Mouse (Mus musculus) forebrain, embryonic 15.5 days (tissue): ENCODE measurements around the gene Spsb4. TPM values are rescaled to one million over a fixed set of nuclear protein-coding genes. Genes with fewer than 3 reads are reported as not detected.

ENCODE experiments used
- ATAC-seq: fragments of 200-750 bp; cut with Nextera tagmentation; replicated peaks from 2 replicates; pipeline ENCODE4 v1.8.0; 2017; ENCODE audit warnings: mild to moderate bottlenecking, moderate TSS enrichment, moderate library complexity
- H3K27ac ChIP-seq: fragments of 300-500 bp; sonication (generic); replicated peaks from 2 replicates; pipeline ENCODE4 v1.5.1; 2015; ENCODE audit warnings: mild to moderate bottlenecking, inconsistent platforms
- H3K27me3 ChIP-seq: fragments of 300-500 bp; sonication (generic); 2 replicates; pipeline ENCODE4 v1.6.1; 2015; ENCODE audit warnings: inconsistent platforms
- H3K36me3 ChIP-seq: fragments of 300-500 bp; sonication (generic); 2 replicates; pipeline ENCODE4 v1.6.1; 2015; ENCODE audit warnings: mild to moderate bottlenecking, inconsistent platforms
- H3K4me1 ChIP-seq: fragments of 300-500 bp; sonication (generic); 2 replicates; pipeline ENCODE4 v1.6.1; 2015; ENCODE audit warnings: inconsistent platforms
- H3K4me2 ChIP-seq: fragments of 300-500 bp; sonication (generic); replicated peaks from 2 replicates; pipeline ENCODE4 v1.6.1; 2015; ENCODE audit warnings: mild to moderate bottlenecking, inconsistent platforms
- H3K4me3 ChIP-seq: fragments of 300-500 bp; sonication (generic); 2 replicates; pipeline ENCODE4 v1.5.1; 2015; ENCODE audit warnings: mild to moderate bottlenecking, inconsistent platforms
- H3K9ac ChIP-seq: fragments of 300-500 bp; sonication (generic); replicated peaks from 2 replicates; pipeline ENCODE4 v1.6.1; 2015; ENCODE audit warnings: mild to moderate bottlenecking, inconsistent platforms
- H3K9me3 ChIP-seq: fragments of 300-500 bp; sonication (generic); 2 replicates; pipeline ENCODE4 v1.6.1; 2016; ENCODE audit warnings: inconsistent platforms
- WGBS: fragments of 180-500 bp; shearing (Covaris S2); methylation state at CpG from one replicate; pipeline ENCODE4 v1.1.7; 2015; ENCODE audit warnings: mixed read lengths; 5-methylcytosine and 5-hydroxymethylcytosine counted together
- polyA plus RNA-seq: library from polyadenylated mRNA; unstranded; fragments of >200 nt; fragmentation: Nextera tagmentation; extraction: Ambion mirVana; gene quantifications from 2 replicates; pipeline ENCODE4 v1.2.1, GENCODE M21; 2015

Spsb4 gene
- 24.7 and 25.6 TPM in 2 replicates for polyA plus RNA-seq

GRCm38 (mm10) chr9:97018677-97019147, at the start of gene Spsb4:
Gene Spsb4, minus strand, starts transcription at chr9:97018843.
- peak within 1 kb of the TSS; percentile 93 for H3K9ac ChIP-seq
- under 1% methylated on average over 46 of the region's 47 CpGs for WGBS
- H3K4me2 ChIP-seq = peak within 1 kb of the TSS; percentile 83
- H3K36me3 ChIP-seq = no peaks in the 10 kb centered on the region
- H3K4me3 ChIP-seq = peak within 1 kb of the TSS; percentile 76
- peaks cover 40% of the 10 kb centered on the region for H3K4me1 ChIP-seq
- H3K27ac ChIP-seq = peak within 1 kb of the TSS; percentile 96
- H3K27me3 ChIP-seq = no peaks in the 10 kb centered on the region
- no peaks in the 10 kb centered on the region for H3K9me3 ChIP-seq
- ATAC-seq = peak; percentile 89

GRCm38 (mm10) chr9:97067761-97068160, 49.1 kb upstream of the Spsb4 start:
- H3K4me1 ChIP-seq = 0 out of 2 replicates have a peak, but pooled peaks cover 3% of the 10 kb centered on the region
- no peak for ATAC-seq
- no peaks in the 10 kb centered on the region for H3K9me3 ChIP-seq
- no peak overlapping the region for H3K9ac ChIP-seq
- 75% methylated on average over 6 of the region's 6 CpGs for WGBS
- no peak overlapping the region for H3K4me3 ChIP-seq
- H3K36me3 ChIP-seq = no peaks in the 10 kb centered on the region
- no peak overlapping the region for H3K4me2 ChIP-seq
- H3K27me3 ChIP-seq = no peaks in the 10 kb centered on the region
- H3K27ac ChIP-seq = no peak overlapping the region

- Histone ChIP-seq H3K36me3 (no peaks in the 10 kb centered on the region), H3K4me3 (no peak overlapping the region), H3K27me3 (no peaks in the 10 kb centered on the region), H3K9me3 (no peaks in the 10 kb centered on the region), H3K27ac (no peak overlapping the region), H3K4me1 (0 out of 2 replicates have a peak, but pooled peaks cover 4% of the 10 kb centered on the region), H3K9ac (no peak overlapping the region), H3K4me2 (no peak overlapping the region)
- 72% methylated on average over 4 of the region's 4 CpGs for WGBS
- ATAC-seq = no peak
Measured at GRCm38 (mm10) chr9:97065885-97066284, 47.2 kb upstream of the Spsb4 start.

- no peak for ATAC-seq
- Histone ChIP-seq H3K4me1 (0 out of 2 replicates have a peak, but pooled peaks cover 8% of the 10 kb centered on the region), H3K27me3 (no peaks in the 10 kb centered on the region), H3K36me3 (no peaks in the 10 kb centered on the region), H3K4me3 (no peak overlapping the region), H3K4me2 (no peak overlapping the region), H3K9me3 (no peaks in the 10 kb centered on the region), H3K27ac (no peak overlapping the region), H3K9ac (no peak overlapping the region)
- 60% methylated on average over 5 of the region's 5 CpGs for WGBS
Measured at GRCm38 (mm10) chr9:97065216-97065615, 46.6 kb upstream of the Spsb4 start.

- no peak for ATAC-seq
- 89% methylated on average over 1 of the region's 1 CpGs for WGBS
- no peak overlapping the region for H3K4me2 ChIP-seq
- no peaks in the 10 kb centered on the region for H3K27me3 ChIP-seq
- H3K9ac ChIP-seq = no peak overlapping the region
- H3K4me3 ChIP-seq = no peak overlapping the region
- H3K9me3 ChIP-seq = no peaks in the 10 kb centered on the region
- 0 out of 2 replicates have a peak, but pooled peaks cover 8% of the 10 kb centered on the region for H3K4me1 ChIP-seq
- H3K36me3 ChIP-seq = no peaks in the 10 kb centered on the region
- H3K27ac ChIP-seq = no peak overlapping the region
Measured at GRCm38 (mm10) chr9:97064161-97064560, 45.5 kb upstream of the Spsb4 start.

- no peaks in the 10 kb centered on the region for H3K36me3 ChIP-seq
- no peak overlapping the region for H3K27ac ChIP-seq
- WGBS = 92% methylated on average over 9 of the region's 9 CpGs
- H3K27me3 ChIP-seq = no peaks in the 10 kb centered on the region
- no peak for ATAC-seq
- H3K9me3 ChIP-seq = no peaks in the 10 kb centered on the region
- H3K4me3 ChIP-seq = no peak overlapping the region
- H3K4me2 ChIP-seq = no peak overlapping the region
- 0 out of 2 replicates have a peak, but pooled peaks cover 8% of the 10 kb centered on the region for H3K4me1 ChIP-seq
- no peak overlapping the region for H3K9ac ChIP-seq
Measured at GRCm38 (mm10) chr9:97061696-97062095, 43.1 kb upstream of the Spsb4 start.

GRCm38 (mm10) chr9:97056541-97057338, 38.1 kb upstream of the Spsb4 start:
- Histone ChIP-seq H3K4me3 (no peak overlapping the region), H3K9ac (no peak overlapping the region), H3K36me3 (no peaks in the 10 kb centered on the region), H3K27ac (no peak overlapping the region), H3K27me3 (no peaks in the 10 kb centered on the region), H3K9me3 (no peaks in the 10 kb centered on the region), H3K4me2 (no peak overlapping the region), H3K4me1 (0 out of 2 replicates have a peak, but pooled peaks cover 5% of the 10 kb centered on the region)
- no peak for ATAC-seq
- WGBS = 79% methylated on average over 18 of the region's 18 CpGs

- peaks cover 10% of the 10 kb centered on the region for H3K4me1 ChIP-seq
Measured at GRCm38 (mm10) chr9:97055906-97056305, 37.3 kb upstream of the Spsb4 start.

GRCm38 (mm10) chr9:97051176-97051575, 32.5 kb upstream of the Spsb4 start:
- Histone ChIP-seq H3K4me1 (peaks cover 7% of the 10 kb centered on the region), H3K9ac (no peak overlapping the region), H3K27me3 (no peaks in the 10 kb centered on the region), H3K9me3 (no peaks in the 10 kb centered on the region), H3K4me2 (no peak overlapping the region), H3K4me3 (no peak overlapping the region), H3K36me3 (no peaks in the 10 kb centered on the region), H3K27ac (0 out of 2 replicates have a peak overlapping the region, but pooled peaks have one; percentile 18)
- WGBS = 13% methylated on average over 8 of the region's 8 CpGs
- peak; percentile 78 for ATAC-seq

More at GRCm38 (mm10) chr9:97055906-97056305, 37.3 kb upstream of the Spsb4 start:
- H3K4me2 ChIP-seq = no peak overlapping the region
- 47% methylated on average over 14 of the region's 14 CpGs for WGBS
- ATAC-seq = no peak
- no peak overlapping the region for H3K9ac ChIP-seq
- no peak overlapping the region for H3K4me3 ChIP-seq
- H3K9me3 ChIP-seq = no peaks in the 10 kb centered on the region
- H3K36me3 ChIP-seq = no peaks in the 10 kb centered on the region
- H3K27ac ChIP-seq = no peak overlapping the region
- H3K27me3 ChIP-seq = no peaks in the 10 kb centered on the region

GRCm38 (mm10) chr9:97046240-97046639, 27.6 kb upstream of the Spsb4 start:
- no peak for ATAC-seq
- H3K4me3 ChIP-seq = no peak overlapping the region
- H3K27ac ChIP-seq = no peak overlapping the region
- no peak overlapping the region for H3K4me2 ChIP-seq
- no peaks in the 10 kb centered on the region for H3K27me3 ChIP-seq
- peaks cover 4% of the 10 kb centered on the region for H3K4me1 ChIP-seq
- H3K36me3 ChIP-seq = no peaks in the 10 kb centered on the region
- no peaks in the 10 kb centered on the region for H3K9me3 ChIP-seq
- H3K9ac ChIP-seq = no peak overlapping the region
- 92% methylated on average over 4 of the region's 4 CpGs for WGBS

GRCm38 (mm10) chr9:97041633-97042032, 23.0 kb upstream of the Spsb4 start:
- Histone ChIP-seq H3K27me3 (no peaks in the 10 kb centered on the region), H3K4me2 (no peak overlapping the region), H3K4me3 (no peak overlapping the region), H3K36me3 (no peaks in the 10 kb centered on the region), H3K4me1 (no peaks in the 10 kb centered on the region), H3K9ac (no peak overlapping the region), H3K27ac (no peak overlapping the region), H3K9me3 (no peaks in the 10 kb centered on the region)
- 64% methylated on average over 8 of the region's 8 CpGs for WGBS
- no peak for ATAC-seq

- no peaks in the 10 kb centered on the region for H3K4me1 ChIP-seq
- no peaks in the 10 kb centered on the region for H3K9me3 ChIP-seq
- H3K27me3 ChIP-seq = no peaks in the 10 kb centered on the region
- no peaks in the 10 kb centered on the region for H3K36me3 ChIP-seq
- H3K4me3 ChIP-seq = no peak overlapping the region
- 94% methylated on average over 3 of the region's 3 CpGs for WGBS
- H3K4me2 ChIP-seq = no peak overlapping the region
- no peak for ATAC-seq
- H3K9ac ChIP-seq = no peak overlapping the region
- no peak overlapping the region for H3K27ac ChIP-seq
Measured at GRCm38 (mm10) chr9:97038010-97038409, 19.4 kb upstream of the Spsb4 start.
